Mouse (Mus musculus) hindbrain, embryonic 16.5 days (tissue): ENCODE results near the gene Ing4. TPM values are rescaled to one million over a fixed set of nuclear protein-coding genes. Genes with fewer than 3 reads are reported as not detected.
"Not testable (repeated sequence)": the region's sequence is repeated elsewhere in the genome, so short reads cannot be mapped to it uniquely, and the experiment has no call there.

Experiments used
- ATAC-seq: fragments of 200-750 bp; cut with Nextera tagmentation; 2 replicates; pipeline ENCODE4 v1.8.0; 2017; ENCODE audit warnings: moderate TSS enrichment, moderate library complexity
- H3K27ac ChIP-seq: fragments of 300-500 bp; sonication (generic); 2 replicates; pipeline ENCODE4 v1.5.1; 2014; ENCODE audit warnings: low read depth, mild to moderate bottlenecking, control low read depth, low read length, moderate library complexity
- H3K27me3 ChIP-seq: fragments of 300-500 bp; sonication (generic); replicated peaks from 2 replicates; pipeline ENCODE4 v1.6.1; 2014; ENCODE audit warnings: low read length; ENCODE audit not compliant: control insufficient read depth, insufficient read depth
- H3K36me3 ChIP-seq: fragments of 300-500 bp; sonication (generic); 2 replicates; pipeline ENCODE4 v1.6.1; 2014; ENCODE audit warnings: mild to moderate bottlenecking, low read length, moderate library complexity, mixed read lengths; ENCODE audit not compliant: control insufficient read depth, insufficient read depth
- H3K4me1 ChIP-seq: fragments of 300-500 bp; sonication (generic); 2 replicates; pipeline ENCODE4 v1.6.1; 2014; ENCODE audit warnings: low read depth, low read length; ENCODE audit not compliant: control insufficient read depth, insufficient read depth
- H3K4me2 ChIP-seq: fragments of 300-500 bp; sonication (generic); 2 replicates; pipeline ENCODE4 v1.6.1; 2014; ENCODE audit warnings: mild to moderate bottlenecking, low read length, control low read depth, moderate library complexity
- H3K4me3 ChIP-seq: fragments of 300-500 bp; sonication (generic); 2 replicates; pipeline ENCODE4 v1.5.1; 2014; ENCODE audit warnings: mild to moderate bottlenecking, low read length, control low read depth, moderate library complexity
- H3K9ac ChIP-seq: fragments of 300-500 bp; sonication (generic); 2 replicates; pipeline ENCODE4 v1.6.1; 2014; ENCODE audit warnings: low read depth, mild to moderate bottlenecking, control low read depth, low read length, moderate library complexity
- H3K9me3 ChIP-seq: fragments of 300-500 bp; sonication (generic); 2 replicates; pipeline ENCODE4 v1.6.1; 2014; ENCODE audit warnings: mild to moderate bottlenecking, low read length, moderate library complexity; ENCODE audit not compliant: control insufficient read depth
- WGBS: fragments of 180-500 bp; shearing (Covaris S2); extraction: QIAGEN DNeasy Blood & Tissue Kit; methylation state at CpG from one replicate; pipeline ENCODE4 v1.1.7; 2014; 5-methylcytosine and 5-hydroxymethylcytosine counted together
- polyA plus RNA-seq: library from polyadenylated mRNA; unstranded; fragments of >200 nt; fragmentation: Nextera tagmentation; extraction: Ambion mirVana; gene quantifications from 2 replicates; pipeline ENCODE4 v1.2.1, GENCODE M21; 2015

Gene Ing4
- polyA plus RNA-seq, 1 experiment from 2014 or later = 133 TPM

DNA sequence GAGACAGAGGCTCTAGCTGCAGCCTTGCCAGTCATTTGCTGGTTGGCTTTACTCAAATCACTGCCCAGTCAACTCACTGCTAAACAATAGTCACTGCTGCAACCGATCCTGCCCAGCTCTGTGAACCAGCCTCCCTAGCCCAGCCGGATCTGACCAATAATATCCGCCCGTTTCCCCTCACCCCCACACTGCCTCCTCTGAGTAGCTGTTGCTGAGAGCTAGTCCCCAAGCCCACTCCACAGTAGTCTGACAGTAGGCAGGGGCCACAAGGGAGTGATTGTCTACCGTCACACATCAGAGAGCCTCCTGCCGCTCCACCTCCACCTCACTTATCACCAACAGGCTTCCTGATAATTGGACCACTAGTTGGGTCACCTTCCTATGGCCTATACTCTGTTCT, 21.9 kb downstream of the Ing4 start:
- Histone ChIP-seq H3K4me2 (no peak overlapping the region), H3K9ac (no peak overlapping the region), H3K9me3 (no peaks in the 10 kb centered on the region), H3K27me3 (no peaks in the 10 kb centered on the region), H3K27ac (no peak overlapping the region), H3K36me3 (no peaks in the 10 kb centered on the region), H3K4me3 (no peak overlapping the region), H3K4me1 (no peaks in the 10 kb centered on the region)
- 32% methylated on average over 6 of the region's 6 CpGs for WGBS
- ATAC-seq = 0 out of 2 replicates have a peak, but pooled peaks have one; percentile 43

DNA sequence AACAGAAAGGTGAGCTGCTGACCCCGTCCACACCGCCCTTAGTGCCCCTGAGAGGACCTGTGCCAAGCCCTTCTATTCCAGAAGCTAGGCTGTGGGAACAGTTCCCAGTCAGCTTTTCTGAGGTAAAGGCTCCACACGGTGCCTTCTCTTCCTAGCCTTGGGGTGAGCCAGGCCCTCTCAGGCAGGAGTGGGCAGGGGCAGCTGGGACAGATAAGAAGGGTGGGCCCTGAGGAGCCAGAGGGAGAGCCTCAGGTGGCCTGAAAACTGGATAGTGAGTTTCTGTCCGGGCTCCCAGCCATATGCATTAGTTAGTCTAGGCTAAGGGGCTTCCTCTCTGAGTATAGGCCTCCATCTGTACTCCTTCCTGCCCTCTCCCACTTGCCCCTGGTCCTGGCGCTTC, 23.0 kb downstream of the Ing4 start:
- Histone ChIP-seq H3K4me3 (no peak overlapping the region), H3K9me3 (no peaks in the 10 kb centered on the region), H3K4me1 (no peaks in the 10 kb centered on the region), H3K27ac (no peak overlapping the region), H3K27me3 (no peaks in the 10 kb centered on the region), H3K36me3 (no peaks in the 10 kb centered on the region), H3K4me2 (no peak overlapping the region), H3K9ac (no peak overlapping the region)
- no peak for ATAC-seq
- WGBS = 77% methylated on average over 5 of the region's 5 CpGs

DNA sequence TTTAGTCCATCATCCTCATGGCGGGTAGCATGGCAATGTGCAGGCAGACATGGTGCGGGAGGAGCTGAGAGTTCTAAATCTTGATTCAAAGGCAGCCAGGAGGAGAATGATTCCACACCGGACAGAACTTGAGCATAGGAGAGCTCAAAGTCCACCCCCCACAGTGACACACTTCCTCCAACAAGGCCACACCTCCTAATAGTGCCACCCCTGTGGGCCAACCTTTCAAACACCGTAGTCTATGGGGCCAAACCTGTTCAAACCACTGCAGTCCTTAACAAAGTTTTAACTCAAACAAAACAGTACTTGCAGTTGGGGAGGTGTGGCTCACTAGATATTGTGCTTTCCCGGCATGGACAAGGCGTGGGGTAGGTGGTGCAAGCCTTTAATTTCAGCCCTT, 24.3 kb downstream of the Ing4 start:
- H3K27me3 ChIP-seq = no peaks in the 10 kb centered on the region
- H3K9me3 ChIP-seq = no peaks in the 10 kb centered on the region
- H3K4me1 ChIP-seq = no peaks in the 10 kb centered on the region
- H3K27ac ChIP-seq = no peak overlapping the region
- ATAC-seq = no peak
- no peak overlapping the region for H3K4me3 ChIP-seq
- no peaks in the 10 kb centered on the region for H3K36me3 ChIP-seq
- H3K4me2 ChIP-seq = no peak overlapping the region
- H3K9ac ChIP-seq = no peak overlapping the region
- WGBS = 86% methylated on average over 6 of the region's 6 CpGs

DNA sequence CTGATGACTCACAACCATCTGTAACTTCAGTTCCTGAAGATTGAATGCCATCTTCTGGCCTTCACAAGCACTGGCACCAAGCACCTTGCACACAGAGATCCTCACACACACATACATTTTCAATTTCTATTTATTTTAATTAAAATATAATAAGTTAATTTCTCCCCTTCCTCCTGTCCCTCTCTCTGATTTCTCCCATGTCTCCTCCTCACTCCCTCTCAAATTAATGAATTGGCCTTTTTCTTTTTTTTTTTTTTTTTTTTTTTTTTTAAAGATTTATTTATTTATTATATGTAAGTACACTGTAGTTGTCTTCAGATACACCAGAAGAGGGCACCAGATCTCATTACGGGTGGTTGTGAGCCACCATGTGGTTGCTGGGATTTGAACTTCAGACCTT, 25.7 kb downstream of the Ing4 start:
- H3K27ac ChIP-seq, H3K27me3 ChIP-seq, ATAC-seq, H3K36me3 ChIP-seq, H3K4me1 ChIP-seq, H3K9ac ChIP-seq, H3K4me3 ChIP-seq, H3K4me2 ChIP-seq, H3K9me3 ChIP-seq: not testable (repeated sequence)
- WGBS = no CpG with 5 or more reads among the region's 1 CpGs

DNA sequence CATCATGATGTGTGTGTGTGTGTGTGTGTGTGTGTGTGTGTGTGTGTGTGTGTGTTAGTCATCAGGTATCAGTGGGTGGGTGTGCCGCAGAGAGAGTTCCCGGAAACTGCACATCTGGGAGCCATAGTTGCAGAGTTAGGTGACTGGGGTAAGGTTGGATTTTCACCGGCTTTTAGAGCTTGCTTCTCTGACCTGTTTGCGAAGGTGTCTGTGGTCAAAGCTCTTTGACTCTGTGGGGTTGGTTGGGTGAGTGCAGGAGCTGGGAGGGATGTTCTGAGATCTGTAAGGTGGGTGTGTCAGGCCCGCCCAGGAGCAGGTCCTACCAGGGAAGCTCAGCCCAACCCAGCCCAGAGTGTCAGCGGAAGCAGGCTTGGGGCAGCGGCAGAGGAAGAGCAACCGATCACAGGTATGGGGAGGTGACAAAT, 28.0 kb downstream of the Ing4 start, which contains the start of gene Lpar5:
Gene Lpar5, plus strand, starts transcription at position 350 of the 425 bp plus-strand sequence.
- 69% methylated on average over 8 of the region's 8 CpGs for WGBS
- ATAC-seq = no peak

DNA sequence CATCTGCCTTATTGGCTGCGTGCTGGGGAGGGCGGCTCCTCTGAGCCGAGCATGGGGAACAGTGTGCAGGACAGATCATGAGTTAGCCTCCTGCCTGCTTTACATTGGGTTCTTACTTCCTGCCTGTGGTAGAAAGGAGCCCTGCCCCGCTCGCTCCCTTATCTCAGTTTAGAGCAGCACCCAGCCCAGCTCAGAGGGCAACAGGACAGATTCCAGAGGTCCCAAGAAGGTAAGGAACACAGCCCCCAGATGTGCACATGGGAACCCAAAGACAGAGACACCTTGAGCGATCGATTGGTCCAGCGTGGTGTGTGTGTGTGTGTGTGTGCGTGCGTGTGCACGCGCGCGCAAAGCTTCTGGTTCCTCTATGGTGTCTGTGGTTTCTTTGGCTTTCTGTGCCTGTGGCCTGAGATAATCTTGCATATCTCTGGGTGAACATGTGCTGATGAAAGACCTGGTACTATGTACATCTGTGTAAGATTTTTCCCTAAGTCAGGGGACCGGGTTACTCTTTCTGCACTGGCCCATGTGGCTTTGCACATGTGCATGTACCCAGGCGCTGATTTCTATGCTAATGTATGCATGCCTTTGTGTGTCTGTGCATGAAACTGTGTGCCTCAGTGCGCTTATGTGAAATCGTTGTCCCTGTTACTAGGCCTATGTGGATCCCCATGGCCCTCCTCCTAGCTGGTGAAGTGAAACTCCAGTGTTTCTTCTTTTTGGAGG, 31.8 kb downstream of the Ing4 start:
- H3K27ac ChIP-seq = peak overlapping the region; percentile 39
- H3K27me3 ChIP-seq = no peaks in the 10 kb centered on the region
- no peaks in the 10 kb centered on the region for H3K36me3 ChIP-seq
- no peaks in the 10 kb centered on the region for H3K9me3 ChIP-seq
- H3K4me2 ChIP-seq = no peak overlapping the region
- H3K9ac ChIP-seq = no peak overlapping the region
- H3K4me3 ChIP-seq = no peak overlapping the region
- peak; percentile 85 for ATAC-seq
- no peaks in the 10 kb centered on the region for H3K4me1 ChIP-seq
- WGBS = 72% methylated on average over 18 of the region's 18 CpGs

More for the DNA sequence above, 28.0 kb downstream of the Ing4 start, which contains the start of gene Lpar5:
- H3K36me3 ChIP-seq = no peaks in the 10 kb centered on the region
- no peaks in the 10 kb centered on the region for H3K4me1 ChIP-seq
- no peaks in the 10 kb centered on the region for H3K27me3 ChIP-seq
- no peak within 1 kb of the TSS for H3K4me3 ChIP-seq
- no peak within 1 kb of the TSS for H3K27ac ChIP-seq
- no peak within 1 kb of the TSS for H3K9ac ChIP-seq
- no peaks in the 10 kb centered on the region for H3K9me3 ChIP-seq
- no peak within 1 kb of the TSS for H3K4me2 ChIP-seq

DNA sequence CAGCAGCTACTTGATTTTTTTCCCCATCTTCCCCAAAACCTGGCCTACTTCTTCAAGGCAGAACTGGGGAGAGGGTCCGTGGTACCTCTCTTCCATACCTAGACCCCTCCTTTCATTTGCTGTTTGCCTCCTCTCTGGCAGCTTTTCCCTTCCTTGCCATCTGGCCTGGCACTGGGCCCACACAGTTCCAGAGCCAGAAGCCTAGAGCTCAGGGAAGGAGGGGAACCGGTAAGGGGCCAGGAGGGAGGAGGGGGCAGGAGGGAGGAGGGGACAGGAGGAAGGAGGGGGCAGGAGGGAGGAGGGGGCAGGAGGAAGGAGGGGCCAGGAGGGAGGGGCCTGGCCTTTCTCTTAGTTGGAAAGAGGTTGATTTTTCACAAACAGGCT, 32.3 kb downstream of the Ing4 start:
- H3K4me2 ChIP-seq = no peak overlapping the region
- no peaks in the 10 kb centered on the region for H3K9me3 ChIP-seq
- peak; percentile 88 for ATAC-seq
- no peaks in the 10 kb centered on the region for H3K36me3 ChIP-seq
- H3K27me3 ChIP-seq = no peaks in the 10 kb centered on the region
- WGBS = 15% methylated on average over 2 of the region's 2 CpGs
- H3K27ac ChIP-seq = peak overlapping the region; percentile 39
- no peaks in the 10 kb centered on the region for H3K4me1 ChIP-seq
- no peak overlapping the region for H3K9ac ChIP-seq
- no peak overlapping the region for H3K4me3 ChIP-seq

DNA sequence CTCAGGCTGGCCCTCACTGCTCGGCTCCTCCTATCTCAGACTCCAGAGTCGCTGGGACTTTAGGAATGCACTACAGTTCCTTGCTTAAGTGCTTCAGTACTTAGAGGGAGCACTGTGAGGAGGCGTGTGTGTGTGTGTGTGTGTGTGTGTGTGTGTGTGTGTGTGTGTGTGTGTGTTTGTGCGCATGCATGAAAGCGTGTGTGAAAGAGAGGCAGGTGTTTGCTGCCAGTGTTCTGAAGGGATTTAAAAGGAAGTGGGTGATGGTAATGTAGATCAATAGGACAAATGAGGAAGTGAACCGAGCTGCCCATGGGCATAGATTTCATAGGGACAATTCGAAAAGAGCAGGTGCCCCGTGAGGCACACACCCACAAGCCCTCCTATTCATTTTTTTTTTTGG, 34.3 kb downstream of the Ing4 start:
- Histone ChIP-seq H3K4me3 (no peak overlapping the region), H3K9me3 (no peaks in the 10 kb centered on the region), H3K36me3 (no peaks in the 10 kb centered on the region), H3K4me2 (no peak overlapping the region), H3K27me3 (no peaks in the 10 kb centered on the region), H3K27ac (no peak overlapping the region), H3K9ac (no peak overlapping the region), H3K4me1 (no peaks in the 10 kb centered on the region)
- ATAC-seq = no peak
- 75% methylated on average over 8 of the region's 8 CpGs for WGBS

DNA sequence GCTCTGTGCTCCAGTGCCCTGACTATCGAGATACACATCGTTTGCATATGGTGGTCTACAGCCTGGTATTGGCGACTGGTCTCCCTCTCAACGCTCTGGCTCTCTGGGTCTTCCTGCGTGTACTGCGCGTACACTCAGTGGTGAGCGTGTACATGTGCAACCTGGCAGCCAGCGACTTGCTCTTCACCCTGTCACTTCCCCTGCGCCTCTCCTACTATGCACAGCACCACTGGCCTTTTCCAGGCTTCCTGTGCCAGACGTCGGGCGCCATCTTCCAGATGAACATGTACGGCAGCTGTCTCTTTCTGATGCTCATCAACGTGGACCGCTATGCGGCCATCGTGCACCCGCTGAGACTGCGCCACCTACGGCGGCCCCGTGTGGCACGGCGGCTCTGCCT, 41.8 kb downstream of the Ing4 start:
- ATAC-seq = no peak; the same call in 1 of the 2 replicates
- Histone ChIP-seq H3K9me3 (no peaks in the 10 kb centered on the region), H3K4me1 (peaks cover 4% of the 10 kb centered on the region), H3K4me2 (peak overlapping the region; percentile 81), H3K9ac (peak overlapping the region; percentile 75), H3K27ac (peak overlapping the region; percentile 87), H3K27me3 (no peaks in the 10 kb centered on the region), H3K4me3 (peak overlapping the region; percentile 46), H3K36me3 (no peaks in the 10 kb centered on the region)
- WGBS = 19% methylated on average over 25 of the region's 25 CpGs
